Mouse (Mus musculus) embryonic fibroblast, embryonic 13.5 days (primary cell): ENCODE results near the gene Map3k13.

Source experiments
- CTCF ChIP-seq: IDR thresholded peaks from 2 replicates; pipeline ENCODE4 v1.5.1; 2011; ENCODE audit warnings: mild to moderate bottlenecking, control low read depth, low read length, moderate library complexity, borderline replicate concordance; ENCODE audit not compliant: insufficient read depth
- POLR2A ChIP-seq: IDR thresholded peaks from 2 replicates; pipeline ENCODE4 v1.6.1; 2011; ENCODE audit warnings: low read depth, mild to moderate bottlenecking, control low read depth, low read length, moderate library complexity

- TF ChIP-seq CTCF: no peak
- TF ChIP-seq POLR2A: no peak
Observed at GRCm38 (mm10) chr16:21758447-21758846, 35.7 kb upstream of the Map3k13 start.
